Mouse (Mus musculus): ENCODE data around the gene Hoxb7.

DNA sequence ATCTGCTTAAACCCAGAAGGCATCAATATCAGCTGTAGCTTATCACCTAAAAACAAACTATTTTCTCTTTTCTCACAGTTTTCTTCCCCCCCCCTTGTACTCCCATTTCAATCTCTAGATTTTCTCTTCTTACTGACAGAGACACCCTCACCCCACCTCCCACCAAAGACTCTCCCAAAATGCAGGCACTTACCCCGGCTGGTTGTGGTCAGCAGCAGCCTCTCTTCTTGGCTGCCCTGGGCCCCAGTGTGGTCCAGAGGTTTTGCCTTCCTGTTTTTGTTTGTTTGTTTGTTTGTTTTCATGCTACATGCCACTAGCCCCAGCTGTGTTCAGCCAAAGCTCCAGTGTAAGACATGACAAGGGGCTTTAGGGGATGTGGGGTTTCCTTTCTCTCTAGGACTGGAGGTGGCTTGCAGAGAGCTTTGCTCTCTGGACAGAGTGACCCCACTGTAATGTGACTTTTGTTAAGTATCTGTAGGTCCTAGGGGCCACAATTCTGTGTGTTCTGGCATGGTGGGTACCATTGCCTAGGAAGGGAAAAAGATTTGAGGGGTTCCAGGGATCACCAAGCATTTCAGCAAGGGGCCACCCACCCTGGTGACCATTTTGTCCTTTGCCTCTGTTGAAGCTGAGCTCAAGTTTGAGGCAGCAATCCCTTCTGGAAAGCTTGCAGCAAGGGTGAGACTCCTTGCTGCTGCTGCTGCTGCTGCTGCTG lies 18.2 kb upstream of the Hoxb7 start:
- TF ChIP-seq CTCF (IDR thresholded peaks at IDR 0.05; ENCODE audit: low read depth, low read length): no peak
- TF ChIP-seq POLR2A (IDR thresholded peaks at IDR 0.05; ENCODE audit: insufficient read depth, low read length): no peak
- no peak for TF ChIP-seq EP300 (IDR thresholded peaks at IDR 0.05; ENCODE audit: insufficient read depth, low read depth, low read length)

Data from ES-Bruce4 (cell line).